Mouse (Mus musculus) cerebral cortex, adult 2 months (tissue): Measurements from ENCODE around the gene Kndc1.

Experiments used
- WGBS: fragments of 180-500 bp; shearing (Covaris S2); methylation state at CpG from one replicate; pipeline ENCODE4 v1.1.7; 2018; 5-methylcytosine and 5-hydroxymethylcytosine counted together

Gene Kndc1

GRCm38 (mm10) chr7:139990864-139991394, 96.4 kb downstream of the Kndc1 start:
- 79% methylated on average over 8 of the region's 8 CpGs for WGBS
